17 mouse cellular contexts compared by ENCODE assay signal in genomic region chr1:23834819-23835218, GRCm38 (mm10).
DNase-seq lines count a peak whose midpoint lies in the region; ATAC-seq and TF ChIP-seq lines count a peak whose summit lies in the region.
"Had no signal": no experiment of that assay in that cellular context is flagged by ENCODE, and none has a peak within 500 bp of the region (broad histone marks: within the 10 kb centered on the region; RNA-seq: fewer than 3 reads in every experiment).

No protein-coding gene starts in this region.

- no peaks in the 10 kb centered on the region for H3K36me3 ChIP-seq in hindbrain, embryonic 13.5 days
- no peaks in the 10 kb centered on the region for H3K36me3 ChIP-seq in hindbrain, embryonic 11.5 days (ENCODE audit: control insufficient read depth, insufficient read depth, low read length)
- no peaks in the 10 kb centered on the region for H3K36me3 ChIP-seq in hindbrain, embryonic 14.5 days (replicated peaks; ENCODE audit: control insufficient read depth, insufficient read depth)
- H3K36me3 ChIP-seq in midbrain, embryonic 14.5 days (ENCODE audit: control insufficient read depth, insufficient read depth, low read length) = peaks cover 5% of the 10 kb centered on the region; the same call in 1 of the 2 replicates
- H3K36me3 ChIP-seq: embryonic facial prominence, embryonic 10.5 days; limb, embryonic 12.5 days; liver, embryonic 15.5 days; stomach, embryonic 15.5 days had no signal

- DNase-seq in hindbrain, embryonic 11.5 days (ENCODE audit: low spot score) = no peak
- DNase-seq in brain, embryonic 14.5 days (ENCODE audit: low read depth) = peak; percentile 90
- DNase-seq in hindbrain, embryonic 14.5 days (ENCODE audit: low spot score) = peak; percentile 63
- DNase-seq in midbrain, embryonic 14.5 days = peak; percentile 37
- DNase-seq in embryo, embryonic 9.5 days (ENCODE audit: extremely low spot score) = no peak
- no peak for DNase-seq in heart, postnatal 25 days (ENCODE audit: low spot score)
- DNase-seq: cerebellum, adult 9-10 months; gastrocnemius, postnatal 10 days; kidney, adult 9 months; thymus, postnatal 14 days had no signal

- 55% methylated on average over 9 of the region's 9 CpGs for WGBS in hindbrain, embryonic 13.5 days
- WGBS in hindbrain, embryonic 11.5 days = 71% methylated on average over 9 of the region's 9 CpGs
- 41% methylated on average over 9 of the region's 9 CpGs for WGBS in hindbrain, embryonic 14.5 days
- 42% methylated on average over 9 of the region's 9 CpGs for WGBS in midbrain, embryonic 14.5 days

- intact Hi-C loops in heart, postnatal 25 days (cut with DNase I) = no loop called here

- no peak for TF ChIP-seq POLR2A in brain, embryonic 14.5 days (IDR thresholded peaks at IDR 0.05; ENCODE audit: borderline replicate concordance, extremely low read depth, insufficient read depth, insufficient read length, poor library complexity, severe bottlenecking)

- H3K27me3 ChIP-seq in hindbrain, embryonic 13.5 days = no peaks in the 10 kb centered on the region
- no peaks in the 10 kb centered on the region for H3K27me3 ChIP-seq in hindbrain, embryonic 11.5 days (ENCODE audit: control insufficient read depth, insufficient read depth, low read length)
- no peaks in the 10 kb centered on the region for H3K27me3 ChIP-seq in hindbrain, embryonic 14.5 days (ENCODE audit: control insufficient read depth, insufficient read depth, low read length)
- H3K27me3 ChIP-seq in midbrain, embryonic 14.5 days (ENCODE audit: control insufficient read depth, insufficient read depth, low read length) = no peaks in the 10 kb centered on the region
- H3K27me3 ChIP-seq: heart, embryonic 13.5 days; limb, embryonic 12.5 days; liver, embryonic 15.5 days; stomach, embryonic 15.5 days had no signal

- no peak for TF ChIP-seq CTCF in brain, embryonic 14.5 days (IDR thresholded peaks at IDR 0.05; ENCODE audit: borderline replicate concordance, extremely low read depth, insufficient read depth, insufficient read length)

- peak overlapping the region; percentile 63 for H3K27ac ChIP-seq in hindbrain, embryonic 13.5 days
- H3K27ac ChIP-seq in hindbrain, embryonic 11.5 days (ENCODE audit: low read depth, low read length) = no peak overlapping the region
- no peak overlapping the region for H3K27ac ChIP-seq in hindbrain, embryonic 14.5 days
- no peak overlapping the region for H3K27ac ChIP-seq in midbrain, embryonic 14.5 days (replicated peaks; ENCODE audit: low read depth, low read length)
- H3K27ac ChIP-seq: embryonic facial prominence, embryonic 10.5 days; heart, embryonic 13.5 days; limb, embryonic 12.5 days; liver, embryonic 15.5 days; stomach, embryonic 15.5 days had no signal

- no peaks in the 10 kb centered on the region for H3K9me3 ChIP-seq in hindbrain, embryonic 13.5 days
- no peaks in the 10 kb centered on the region for H3K9me3 ChIP-seq in hindbrain, embryonic 11.5 days (ENCODE audit: control insufficient read depth, low read length)
- H3K9me3 ChIP-seq in hindbrain, embryonic 14.5 days (ENCODE audit: control insufficient read depth, low read length) = no peaks in the 10 kb centered on the region
- H3K9me3 ChIP-seq in midbrain, embryonic 14.5 days (ENCODE audit: control insufficient read depth, low read length) = no peaks in the 10 kb centered on the region
- H3K9me3 ChIP-seq: embryonic facial prominence, embryonic 10.5 days; heart, embryonic 13.5 days; limb, embryonic 12.5 days; liver, embryonic 15.5 days; stomach, embryonic 15.5 days had no signal

- peaks cover 10% of the 10 kb centered on the region; the same call in 1 of the 2 replicates for H3K4me1 ChIP-seq in hindbrain, embryonic 13.5 days (replicated peaks)
- H3K4me1 ChIP-seq in hindbrain, embryonic 11.5 days (replicated peaks; ENCODE audit: control insufficient read depth, insufficient read depth, low read length) = no peaks in the 10 kb centered on the region
- H3K4me1 ChIP-seq in hindbrain, embryonic 14.5 days (replicated peaks; ENCODE audit: control insufficient read depth, insufficient read depth, low read length) = no peaks in the 10 kb centered on the region; the same call in 1 of the 2 replicates
- no peaks in the 10 kb centered on the region for H3K4me1 ChIP-seq in midbrain, embryonic 14.5 days (ENCODE audit: control insufficient read depth, insufficient read depth, low read length)
- H3K4me1 ChIP-seq: embryonic facial prominence, embryonic 10.5 days; heart, embryonic 13.5 days; limb, embryonic 12.5 days; liver, embryonic 15.5 days; stomach, embryonic 15.5 days had no signal

- no peak overlapping the region for H3K9ac ChIP-seq in hindbrain, embryonic 13.5 days
- H3K9ac ChIP-seq in hindbrain, embryonic 11.5 days (ENCODE audit: low read depth, low read length) = no peak overlapping the region
- H3K9ac ChIP-seq in hindbrain, embryonic 14.5 days = no peak overlapping the region
- no peak overlapping the region for H3K9ac ChIP-seq in midbrain, embryonic 14.5 days (replicated peaks; ENCODE audit: low read length)
- H3K9ac ChIP-seq: heart, embryonic 13.5 days; limb, embryonic 12.5 days; liver, embryonic 15.5 days; stomach, embryonic 15.5 days had no signal

- peak; percentile 75 for ATAC-seq in hindbrain, embryonic 13.5 days (ENCODE audit: low FRiP score)
- ATAC-seq in hindbrain, embryonic 11.5 days (ENCODE audit: low FRiP score) = no peak
- peak; percentile 63; the same call in 1 of the 2 replicates for ATAC-seq in hindbrain, embryonic 14.5 days (ENCODE audit: low FRiP score)
- no peak for ATAC-seq in midbrain, embryonic 14.5 days (ENCODE audit: low FRiP score, low TSS enrichment)
- ATAC-seq: CD4-positive, CD25-positive, alpha-beta regulatory T cell, adult 4 months had no signal

- no peak overlapping the region for H3K4me3 ChIP-seq in hindbrain, embryonic 13.5 days
- no peak overlapping the region for H3K4me3 ChIP-seq in hindbrain, embryonic 11.5 days (ENCODE audit: low read depth, low read length)
- no peak overlapping the region for H3K4me3 ChIP-seq in hindbrain, embryonic 14.5 days (replicated peaks; ENCODE audit: low read length)
- no peak overlapping the region for H3K4me3 ChIP-seq in midbrain, embryonic 14.5 days (replicated peaks; ENCODE audit: low read depth, low read length)
- H3K4me3 ChIP-seq: embryonic facial prominence, embryonic 10.5 days; heart, embryonic 13.5 days; limb, embryonic 12.5 days; liver, embryonic 15.5 days; stomach, embryonic 15.5 days had no signal

- no peak overlapping the region for H3K4me2 ChIP-seq in hindbrain, embryonic 13.5 days
- H3K4me2 ChIP-seq in hindbrain, embryonic 11.5 days (replicated peaks; ENCODE audit: low read depth, low read length) = no peak overlapping the region
- no peak overlapping the region for H3K4me2 ChIP-seq in hindbrain, embryonic 14.5 days (replicated peaks)
- H3K4me2 ChIP-seq in midbrain, embryonic 14.5 days (ENCODE audit: low read length) = no peak overlapping the region
- H3K4me2 ChIP-seq: heart, embryonic 13.5 days; limb, embryonic 12.5 days; liver, embryonic 15.5 days; stomach, embryonic 15.5 days had no signal

Comparison
In these comparisons a context has a peak if more than half of its experiments do, and no peak if none do; other contexts are left out.
1. ATAC-seq: peak in hindbrain, embryonic 13.5 days (single experiment) and hindbrain, embryonic 14.5 days (single experiment); none in hindbrain, embryonic 11.5 days (single experiment) and midbrain, embryonic 14.5 days (single experiment).
2. DNase-seq: peak in brain, embryonic 14.5 days (single experiment), hindbrain, embryonic 14.5 days (single experiment) and midbrain, embryonic 14.5 days (single experiment); none in hindbrain, embryonic 11.5 days (single experiment), embryo, embryonic 9.5 days (single experiment) and heart, postnatal 25 days (single experiment).